Mouse (Mus musculus) gonadal fat pad, adult 2 months (tissue): ENCODE data around the gene Pnpla1. TPM values are rescaled to one million over a fixed set of nuclear protein-coding genes. Genes with fewer than 3 reads are reported as not detected.

Source experiments
- DNase-seq: peaks from one replicate; pipeline ENCODE4 v3.0.0-alpha.2; 2012; ENCODE audit warnings: low read depth
- polyA plus RNA-seq: library from polyadenylated mRNA; depleted of rRNA; stranded (reverse); fragments of >200 nt; gene quantifications from 2 replicates; pipeline ENCODE4 v1.2.3, GENCODE M21; 2012; rRNA removed

Pnpla1 gene
- polyA plus RNA-seq, 1 experiment = 1.7 TPM

GRCm38 (mm10) chr17:28924957-28925595 lies 66.9 kb downstream of the Pnpla1 start:
- no peak for DNase-seq

GRCm38 (mm10) chr17:28926380-28926779 lies 68.2 kb downstream of the Pnpla1 start:
- DNase-seq = no peak

GRCm38 (mm10) chr17:28926866-28927635 lies 68.8 kb downstream of the Pnpla1 start:
- no peak for DNase-seq

- DNase-seq = no peak
Observed at GRCm38 (mm10) chr17:28928004-28928403, 69.8 kb downstream of the Pnpla1 start.

- DNase-seq = no peak
Observed at GRCm38 (mm10) chr17:28929369-28929768, 71.2 kb downstream of the Pnpla1 start.

- no peak for DNase-seq
Observed at GRCm38 (mm10) chr17:28930392-28931074, 72.3 kb downstream of the Pnpla1 start.

GRCm38 (mm10) chr17:28931436-28932211 lies 73.4 kb downstream of the Pnpla1 start:
- DNase-seq = no peak

- no peak for DNase-seq
Observed at GRCm38 (mm10) chr17:28932274-28932673, 74.1 kb downstream of the Pnpla1 start.

GRCm38 (mm10) chr17:28934120-28934916 lies 76.1 kb downstream of the Pnpla1 start:
- no peak for DNase-seq

- DNase-seq = no peak
Observed at GRCm38 (mm10) chr17:28936133-28936532, 77.9 kb downstream of the Pnpla1 start.

- DNase-seq = no peak
Observed at GRCm38 (mm10) chr17:28936622-28937345, 78.6 kb downstream of the Pnpla1 start.

Other genes starting within 250 kb of the Pnpla1 start
- gene Srpk1, start 235.7 kb upstream of the Pnpla1 start, polyA plus RNA-seq = 20.4 and 22.5 TPM in 2 replicates
- gene Slc26a8, start 168.2 kb upstream of the Pnpla1 start, polyA plus RNA-seq = 2.3 and 3.0 TPM in 2 replicates
- 72.3 and 73.3 TPM in 2 replicates for gene Mapk14, start 167.1 kb upstream of the Pnpla1 start, polyA plus RNA-seq
- 0.50 and 0.57 TPM in 2 replicates for gene AC170998.1, start 132.3 kb upstream of the Pnpla1 start, polyA plus RNA-seq
- 24.3 and 30.1 TPM in 2 replicates for gene Mapk13, start 89.1 kb upstream of the Pnpla1 start, polyA plus RNA-seq
- 33.6 and 35.5 TPM in 2 replicates for gene Brpf3, start 57.3 kb upstream of the Pnpla1 start, polyA plus RNA-seq
- gene 4930539E08Rik, start 56.9 kb downstream of the Pnpla1 start, polyA plus RNA-seq = 0.28 and 0.30 TPM in 2 replicates
- gene Pxt1, start 85.4 kb downstream of the Pnpla1 start, polyA plus RNA-seq = 0.88 and 1.9 TPM in 2 replicates
- gene Kctd20, start 93.5 kb downstream of the Pnpla1 start, polyA plus RNA-seq = 32.9 and 37.7 TPM in 2 replicates
- 51.3 and 55.6 TPM in 2 replicates for gene Stk38, start 149.6 kb downstream of the Pnpla1 start, polyA plus RNA-seq
- gene Srsf3, start 174.2 kb downstream of the Pnpla1 start, polyA plus RNA-seq = 103 and 119 TPM in 2 replicates
- gene Cdkn1a, start 232.6 kb downstream of the Pnpla1 start, polyA plus RNA-seq = 38.4 and 98.3 TPM in 2 replicates